Mouse (Mus musculus): ENCODE results near the gene Amy1.

DNA sequence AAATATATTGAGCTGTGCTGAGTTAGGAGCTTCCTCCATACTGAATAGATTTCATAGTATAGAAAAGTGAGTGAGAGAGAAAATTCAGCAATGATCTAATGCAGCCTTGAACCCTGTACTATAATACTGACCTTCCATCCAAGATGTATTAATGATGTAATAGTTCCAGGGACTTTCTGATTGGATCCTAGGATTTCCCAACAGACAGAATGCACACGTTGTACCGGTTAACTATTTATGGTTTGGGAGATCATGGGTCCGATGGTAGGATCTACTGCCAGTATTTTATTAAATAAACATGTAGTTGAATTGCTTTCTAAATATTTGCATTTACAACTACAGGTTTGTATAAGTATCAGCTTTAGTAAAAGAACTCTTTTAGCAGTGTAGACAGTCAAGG, 34.3 kb downstream of the Amy1 start:
- TF ChIP-seq CTCF (IDR thresholded peaks at IDR 0.05; ENCODE audit: borderline replicate concordance, control insufficient read depth, extremely low read depth, insufficient read depth, low read length, poor library complexity) (no peak), POLR2A (IDR thresholded peaks at IDR 0.05; ENCODE audit: control insufficient read depth, extremely low read depth, insufficient read depth, low read length, poor library complexity) (no peak)
